In the genomic region with DNA sequence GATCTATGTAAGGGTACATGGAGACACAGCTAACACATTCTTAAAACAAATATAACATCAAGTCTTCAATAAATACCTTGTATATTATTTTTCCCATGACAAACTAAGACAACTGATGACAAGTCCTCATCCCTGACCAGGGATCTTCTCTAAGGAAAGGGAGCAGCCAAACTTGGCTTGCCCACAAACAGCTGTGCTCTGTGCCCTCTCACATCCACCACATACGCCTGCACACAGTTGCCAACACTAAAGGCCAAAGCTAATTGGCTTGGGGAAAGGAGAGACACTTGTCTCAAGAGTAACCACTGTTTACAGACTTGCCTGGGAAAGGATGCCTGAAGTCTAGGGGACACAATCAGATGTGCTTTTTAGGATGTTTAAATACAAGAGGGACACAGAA, we compare ENCODE assay signal across 31 mouse cellular contexts.
A peak's percentile ranks its signal among the peaks of the same experiment; 100 is the strongest.
DNase-seq lines count a peak whose midpoint lies in the region; ATAC-seq and TF ChIP-seq lines count a peak whose summit lies in the region.
"Had no signal": no experiment of that assay in that cellular context is flagged by ENCODE, and none has a peak within 500 bp of the region (broad histone marks: within the 10 kb centered on the region; RNA-seq: fewer than 3 reads in every experiment).

No protein-coding gene starts in this region.

- H3K4me3 ChIP-seq in hindbrain, embryonic 12.5 days: no peak overlapping the region
- H3K4me3 ChIP-seq in hindbrain, postnatal 0 days (ENCODE audit: low read length): no peak overlapping the region
- no peak overlapping the region for H3K4me3 ChIP-seq in midbrain, embryonic 13.5 days (replicated peaks)
- H3K4me3 ChIP-seq in midbrain, embryonic 15.5 days: no peak overlapping the region
- no peak overlapping the region for H3K4me3 ChIP-seq in gastrocnemius, adult 2 months
- H3K4me3 ChIP-seq: embryonic facial prominence, embryonic 10.5 days; embryonic facial prominence, embryonic 15.5 days; heart, embryonic 10.5 days; heart, embryonic 15.5 days; limb, embryonic 15.5 days; liver, embryonic 13.5 days; neural tube, embryonic 12.5 days had no signal

- H3K36me3 ChIP-seq in hindbrain, embryonic 12.5 days: no peaks in the 10 kb centered on the region
- H3K36me3 ChIP-seq in hindbrain, postnatal 0 days (ENCODE audit: insufficient read depth, low read length): no peaks in the 10 kb centered on the region
- H3K36me3 ChIP-seq in midbrain, embryonic 13.5 days: no peaks in the 10 kb centered on the region
- no peaks in the 10 kb centered on the region for H3K36me3 ChIP-seq in midbrain, embryonic 15.5 days (replicated peaks)
- H3K36me3 ChIP-seq: embryonic facial prominence, embryonic 10.5 days; embryonic facial prominence, embryonic 15.5 days; heart, embryonic 10.5 days; heart, embryonic 15.5 days; limb, embryonic 15.5 days; liver, embryonic 13.5 days; neural tube, embryonic 12.5 days had no signal

- peak overlapping the region; percentile 52 for H3K27ac ChIP-seq in hindbrain, embryonic 12.5 days
- H3K27ac ChIP-seq in hindbrain, postnatal 0 days: no peak overlapping the region
- peak overlapping the region; percentile 30; the same call in 1 of the 2 replicates for H3K27ac ChIP-seq in midbrain, embryonic 13.5 days
- H3K27ac ChIP-seq in midbrain, embryonic 15.5 days: no peak overlapping the region
- no peak overlapping the region for H3K27ac ChIP-seq in gastrocnemius, adult 2 months
- H3K27ac ChIP-seq: embryonic facial prominence, embryonic 10.5 days; embryonic facial prominence, embryonic 15.5 days; heart, embryonic 10.5 days; heart, embryonic 15.5 days; limb, embryonic 15.5 days; liver, embryonic 13.5 days; neural tube, embryonic 12.5 days; stomach, postnatal 0 days had no signal

- TF ChIP-seq CTCF in hindbrain, postnatal 0 days (IDR thresholded peaks at IDR 0.05; ENCODE audit: low read depth): no peak
- no peak for TF ChIP-seq CTCF in gastrocnemius, adult 2 months (IDR thresholded peaks at IDR 0.05)

- WGBS in hindbrain, embryonic 12.5 days: 70% methylated on average over 1 of the region's 1 CpGs
- WGBS in hindbrain, postnatal 0 days: 34% methylated on average over 1 of the region's 1 CpGs
- 74% methylated on average over 1 of the region's 1 CpGs for WGBS in midbrain, embryonic 13.5 days
- 67% methylated on average over 1 of the region's 1 CpGs for WGBS in midbrain, embryonic 15.5 days

- peaks cover 13% of the 10 kb centered on the region for H3K4me1 ChIP-seq in hindbrain, embryonic 12.5 days
- H3K4me1 ChIP-seq in hindbrain, postnatal 0 days (ENCODE audit: insufficient read depth, low read length): no peaks in the 10 kb centered on the region
- H3K4me1 ChIP-seq in midbrain, embryonic 13.5 days (replicated peaks): peaks cover 28% of the 10 kb centered on the region
- peaks cover 11% of the 10 kb centered on the region for H3K4me1 ChIP-seq in midbrain, embryonic 15.5 days
- H3K4me1 ChIP-seq: embryonic facial prominence, embryonic 15.5 days; limb, embryonic 15.5 days; liver, embryonic 13.5 days had no signal

- H3K9ac ChIP-seq in hindbrain, embryonic 12.5 days: no peak overlapping the region
- no peak overlapping the region for H3K9ac ChIP-seq in hindbrain, postnatal 0 days (replicated peaks; ENCODE audit: low read length)
- H3K9ac ChIP-seq in midbrain, embryonic 13.5 days (replicated peaks): no peak overlapping the region
- H3K9ac ChIP-seq in midbrain, embryonic 15.5 days: no peak overlapping the region
- H3K9ac ChIP-seq: embryonic facial prominence, embryonic 15.5 days; heart, embryonic 15.5 days; limb, embryonic 15.5 days; liver, embryonic 13.5 days; lung, embryonic 14.5 days; neural tube, embryonic 12.5 days had no signal

- no peak overlapping the region for H3K4me2 ChIP-seq in hindbrain, embryonic 12.5 days (replicated peaks)
- no peak overlapping the region for H3K4me2 ChIP-seq in hindbrain, postnatal 0 days (ENCODE audit: low read depth, low read length)
- H3K4me2 ChIP-seq in midbrain, embryonic 13.5 days (replicated peaks): no peak overlapping the region
- no peak overlapping the region for H3K4me2 ChIP-seq in midbrain, embryonic 15.5 days
- H3K4me2 ChIP-seq: embryonic facial prominence, embryonic 15.5 days; heart, embryonic 15.5 days; limb, embryonic 15.5 days; liver, embryonic 13.5 days; lung, embryonic 14.5 days; neural tube, embryonic 12.5 days had no signal

- H3K27me3 ChIP-seq in hindbrain, embryonic 12.5 days: no peaks in the 10 kb centered on the region
- H3K27me3 ChIP-seq in hindbrain, postnatal 0 days (ENCODE audit: insufficient read depth, low read length): no peaks in the 10 kb centered on the region
- H3K27me3 ChIP-seq in midbrain, embryonic 13.5 days: no peaks in the 10 kb centered on the region
- H3K27me3 ChIP-seq in midbrain, embryonic 15.5 days (replicated peaks): no peaks in the 10 kb centered on the region
- H3K27me3 ChIP-seq: embryonic facial prominence, embryonic 15.5 days; heart, embryonic 15.5 days; limb, embryonic 15.5 days; liver, embryonic 13.5 days; neural tube, embryonic 12.5 days had no signal

- intact Hi-C loops in gastrocnemius, adult 2 months (cut with DNase I): no loop called here

- H3K9me3 ChIP-seq in hindbrain, embryonic 12.5 days (replicated peaks): no peaks in the 10 kb centered on the region
- H3K9me3 ChIP-seq in hindbrain, postnatal 0 days (ENCODE audit: low read length): no peaks in the 10 kb centered on the region
- H3K9me3 ChIP-seq in midbrain, embryonic 13.5 days: no peaks in the 10 kb centered on the region
- no peaks in the 10 kb centered on the region for H3K9me3 ChIP-seq in midbrain, embryonic 15.5 days
- H3K9me3 ChIP-seq: embryonic facial prominence, embryonic 10.5 days; embryonic facial prominence, embryonic 15.5 days; heart, embryonic 10.5 days; heart, embryonic 15.5 days; limb, embryonic 15.5 days; liver, embryonic 13.5 days; neural tube, embryonic 12.5 days had no signal

- no peak for ATAC-seq in hindbrain, embryonic 12.5 days (ENCODE audit: low FRiP score)
- ATAC-seq in hindbrain, postnatal 0 days: no peak
- ATAC-seq in midbrain, embryonic 13.5 days: no peak
- ATAC-seq in midbrain, embryonic 15.5 days (replicated peaks): no peak
- ATAC-seq: activated CD4-positive, CD25-positive, alpha-beta regulatory T cell, adult 4 months; intestine, postnatal 0 days had no signal

- no peak for DNase-seq in hindbrain, postnatal 0 days (ENCODE audit: low spot score)
- DNase-seq in lung, postnatal 14 days: peak; percentile 26
- no peak for DNase-seq in gastrocnemius, adult 2 months
- no peak for DNase-seq in heart, postnatal 4 days
- DNase-seq: adrenal gland, adult 2 months; B cell, adult 2 months; cerebellum, adult 2 months; cerebellum, postnatal 25 days; gastrocnemius, postnatal 25 days; heart, adult 11 months; kidney, adult 9 months; kidney, postnatal 10 days; layer of hippocampus, postnatal 36 days; left cerebral cortex, postnatal 4 days; liver, embryonic 13.5 days; lung, embryonic 14.5 days; right cerebral cortex, postnatal 4 days; thymus, adult 18-20 months; thymus, postnatal 25 days had no signal

Comparison
In these comparisons a context has a peak if more than half of its experiments do, and no peak if none do; other contexts are left out.
1. H3K27ac ChIP-seq: peak in hindbrain, embryonic 12.5 days (single experiment) and midbrain, embryonic 13.5 days (single experiment); none in hindbrain, postnatal 0 days (single experiment), midbrain, embryonic 15.5 days (single experiment) and gastrocnemius, adult 2 months (single experiment).